Mouse (Mus musculus) urinary bladder, postnatal 10 days (tissue): Measurements from ENCODE around the gene Dennd5b.
"Not testable (repeated sequence)": the region's sequence is repeated elsewhere in the genome, so short reads cannot be mapped to it uniquely, and the experiment has no call there.

Source experiments
- DNase-seq: peaks from one replicate; pipeline ENCODE4 v3.0.0; 2022; ENCODE audit warnings: low spot score

The Dennd5b gene

DNA sequence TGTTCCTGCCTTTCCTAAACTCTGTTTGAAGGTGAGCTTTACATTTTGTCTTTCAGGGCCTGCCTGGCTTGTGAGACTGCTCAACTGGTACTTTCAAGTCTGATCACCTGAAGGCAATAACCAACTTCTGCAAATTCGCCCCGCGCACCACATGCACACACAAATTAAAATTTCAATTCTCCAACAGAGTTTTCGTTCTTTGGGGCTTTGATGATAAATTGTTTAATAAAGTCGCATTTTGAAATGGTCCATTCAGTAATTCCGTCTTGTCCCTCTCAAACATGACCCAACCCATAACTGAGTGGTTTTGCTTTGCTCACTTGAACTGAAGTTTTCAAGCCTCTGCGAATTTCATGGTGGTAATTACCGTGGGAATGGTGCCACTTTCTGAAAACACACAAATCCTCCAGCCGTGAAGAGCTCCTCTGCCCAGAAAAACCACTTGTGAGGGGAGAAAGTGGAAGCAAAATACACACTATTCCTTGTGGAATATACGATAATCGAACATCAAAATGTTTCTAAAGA is 154.5 kb downstream of the Dennd5b start:
- no peak for DNase-seq

DNA sequence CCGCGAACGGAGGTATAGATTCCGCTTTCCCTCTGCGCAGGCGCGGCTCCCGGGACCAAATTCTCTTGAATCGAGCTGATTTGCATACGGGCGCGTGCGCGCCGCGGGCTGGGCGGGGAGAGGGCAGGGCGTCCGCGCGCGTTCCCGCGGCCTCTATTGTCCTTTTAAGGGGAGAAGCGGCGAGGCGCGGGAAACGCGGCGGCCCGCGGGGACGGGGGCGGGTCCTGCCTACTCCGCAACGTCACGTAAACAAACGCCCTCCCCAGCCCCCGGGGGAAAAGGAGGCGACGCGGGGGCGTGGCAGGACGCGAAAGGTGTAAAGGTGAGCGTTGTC is 155.1 kb downstream of the Dennd5b start, which contains the start of gene Sinhcaf:
Gene Sinhcaf (minus strand): TSS at position 59 of the 334 bp plus-strand sequence.
- peak; percentile 84 for DNase-seq

DNA sequence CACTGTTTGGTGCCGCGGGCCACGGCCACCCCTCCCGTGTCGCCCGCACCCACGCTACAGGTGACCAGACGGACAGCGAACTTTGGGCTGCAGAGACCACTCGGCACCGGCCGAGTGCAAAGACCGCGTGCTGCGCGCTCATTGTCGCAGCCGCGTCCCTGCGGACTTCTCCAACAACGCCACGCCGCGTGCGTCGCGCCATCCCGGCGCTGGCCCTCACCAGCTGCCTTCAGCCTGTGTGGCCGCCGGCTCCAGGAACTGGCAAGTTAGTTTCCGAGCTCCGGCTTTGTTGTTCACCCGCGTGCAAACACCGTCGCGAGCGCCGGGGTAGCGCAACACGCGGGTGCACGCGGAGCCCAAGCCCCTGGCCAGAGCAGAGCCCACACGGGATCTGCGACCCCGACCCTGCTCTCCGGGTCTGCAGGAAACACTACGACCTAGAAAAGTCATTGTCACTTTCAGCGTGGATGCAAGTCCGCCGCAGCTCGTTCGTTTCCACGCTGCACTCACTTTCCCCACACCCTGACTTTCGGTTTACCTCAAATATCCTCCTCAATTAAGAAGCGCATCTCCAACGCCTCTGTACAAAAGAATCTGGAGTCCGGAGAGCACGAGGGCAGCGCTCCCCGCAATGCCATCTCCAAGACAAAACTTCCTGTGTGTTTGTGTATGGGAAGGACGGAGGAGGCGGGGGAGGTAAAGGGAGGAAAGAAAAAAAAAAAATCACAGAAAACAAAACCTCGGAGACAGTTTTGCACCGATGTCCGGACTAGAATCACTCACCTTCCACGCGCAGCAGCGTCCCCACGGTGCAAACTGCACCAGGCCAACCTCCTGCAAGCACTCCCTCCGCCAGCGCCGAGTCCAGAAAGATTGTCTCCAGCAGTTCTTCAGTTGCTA is 155.7 kb downstream of the Dennd5b start:
- DNase-seq: no peak

DNA sequence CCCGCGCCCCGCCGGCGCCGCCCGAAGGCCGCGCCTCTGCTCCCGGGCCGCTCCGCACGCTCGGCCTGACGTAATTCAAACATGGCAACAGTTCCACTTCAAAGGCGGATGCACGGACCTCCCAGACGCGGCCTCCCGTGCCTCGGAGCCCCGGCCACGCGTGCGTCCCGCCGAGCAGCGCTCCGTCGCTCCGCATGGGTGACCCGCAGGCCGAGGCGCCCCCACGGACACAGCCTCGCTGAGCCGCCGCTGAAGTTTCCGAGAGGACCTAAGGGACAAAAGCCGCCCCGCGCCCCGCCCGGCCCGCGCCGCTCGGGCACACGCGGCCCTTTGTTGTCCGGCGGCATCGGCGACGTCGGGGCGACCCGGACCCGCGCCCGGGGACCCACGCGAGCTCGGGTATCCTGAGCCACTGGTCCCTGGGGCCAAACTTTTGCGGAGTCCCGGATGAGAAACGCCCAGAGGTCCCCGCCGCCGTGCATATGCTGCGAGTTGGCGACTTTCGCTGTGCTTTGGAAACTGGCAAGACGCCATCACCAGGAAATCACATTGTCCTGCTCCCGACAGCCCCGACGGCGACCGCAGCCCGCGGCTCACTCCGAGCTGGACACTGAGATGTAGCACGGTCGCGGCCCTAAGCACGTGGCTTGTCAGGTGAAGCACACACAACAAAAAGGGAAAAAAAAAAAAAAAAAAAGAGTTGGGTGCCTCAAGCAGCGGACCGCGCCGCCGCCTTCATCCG is 156.5 kb downstream of the Dennd5b start:
- no peak for DNase-seq

DNA sequence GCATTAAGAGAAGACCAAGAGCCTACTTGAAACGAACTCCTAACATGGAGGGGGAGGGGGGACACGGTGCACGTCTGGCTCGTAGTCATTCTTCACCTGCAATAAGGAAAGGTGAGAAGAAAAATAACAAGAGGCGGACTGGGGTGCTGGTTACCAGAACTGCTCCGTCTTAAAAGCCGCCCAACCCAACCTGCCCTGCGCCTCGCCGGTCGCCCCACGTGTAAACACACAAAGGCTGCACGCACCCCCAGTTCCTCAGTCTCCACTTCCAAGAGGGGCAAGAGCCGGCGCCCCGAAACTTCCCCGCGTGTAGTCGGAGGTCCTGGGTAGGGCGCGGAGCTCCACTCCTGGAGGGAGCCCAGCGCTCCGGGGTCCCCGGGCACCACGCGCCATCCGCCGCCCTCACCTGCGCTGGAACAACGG is 157.1 kb downstream of the Dennd5b start:
- no peak for DNase-seq

DNA sequence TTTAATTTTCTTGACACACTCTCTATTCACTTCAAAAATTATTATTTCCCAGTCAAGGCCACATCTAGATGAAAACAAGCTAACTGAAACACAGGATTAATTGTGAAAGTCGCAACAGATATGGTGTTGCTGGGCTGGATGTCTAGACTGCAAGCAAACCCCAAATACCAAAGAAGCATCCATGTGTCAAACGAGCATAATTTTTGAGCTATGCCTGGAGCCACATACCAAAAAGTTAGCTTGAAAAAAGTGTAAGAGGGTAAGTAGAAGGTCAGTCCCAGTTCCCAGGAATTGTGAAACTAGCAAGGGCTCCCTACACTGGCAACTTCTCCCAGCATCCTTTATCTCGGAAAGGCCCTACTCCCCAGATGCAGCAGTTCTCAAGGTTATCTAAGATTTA is 157.8 kb downstream of the Dennd5b start:
- no peak for DNase-seq

DNA sequence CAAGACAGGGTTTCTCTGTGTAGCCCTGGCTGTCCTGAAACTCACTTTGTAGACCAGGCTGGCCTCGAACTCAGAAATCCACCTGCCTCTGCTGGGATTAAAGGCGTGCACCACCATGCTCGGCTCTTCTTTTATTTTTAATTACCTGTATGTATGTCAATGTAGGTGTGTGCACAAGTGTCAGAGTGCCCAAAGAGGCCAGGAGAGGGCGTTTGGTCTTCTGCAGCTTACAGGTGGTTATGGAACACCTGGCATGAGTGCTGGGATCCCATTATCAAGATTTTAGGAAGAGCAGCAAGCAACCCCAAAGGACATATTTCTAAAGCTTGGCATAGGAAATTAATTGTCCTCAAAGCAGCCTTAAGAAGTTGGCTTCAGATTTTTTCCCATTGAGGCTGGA is 159.1 kb downstream of the Dennd5b start:
- DNase-seq: no peak

DNA sequence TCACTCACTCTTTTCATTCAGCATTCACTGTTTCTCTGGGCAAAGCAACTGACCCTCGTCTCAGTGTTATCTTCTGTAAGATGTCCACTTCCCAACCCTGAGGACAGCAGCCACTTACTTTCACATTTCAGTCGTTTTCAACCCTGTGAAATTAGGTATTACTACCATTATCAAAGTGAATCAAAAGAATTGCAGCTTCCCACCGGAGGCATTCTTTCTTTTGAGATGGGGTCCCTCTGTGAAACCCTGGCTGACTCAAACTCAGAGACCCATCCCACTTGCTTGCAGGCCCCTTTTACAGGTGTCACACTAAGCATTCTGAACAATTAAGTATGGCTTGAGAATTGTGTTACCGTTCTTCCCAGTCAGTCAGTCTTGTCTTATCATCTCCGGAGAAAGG is 159.6 kb downstream of the Dennd5b start:
- DNase-seq: no peak

DNA sequence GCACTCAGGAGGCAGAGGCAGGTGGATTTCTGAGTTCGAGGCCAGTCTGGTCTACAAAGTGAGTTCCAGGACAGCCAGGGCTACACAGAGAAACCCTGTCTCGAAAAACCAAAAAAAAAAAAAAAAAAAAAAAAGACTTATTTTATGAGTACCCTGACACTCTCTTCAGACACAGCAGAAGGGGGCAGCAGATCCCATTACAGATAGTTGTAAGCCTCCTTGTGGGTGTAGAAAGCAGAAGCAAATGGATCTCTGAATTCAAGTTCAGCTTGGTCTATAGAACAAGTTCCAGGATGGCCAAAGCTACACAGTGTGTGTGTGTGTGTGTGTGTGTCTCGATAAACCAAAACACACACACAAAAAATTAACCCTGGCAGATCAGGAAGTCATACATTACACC is 161.1 kb downstream of the Dennd5b start:
- DNase-seq: not testable (repeated sequence)
